9 mouse cellular contexts compared by ENCODE assay signal in the genomic region with DNA sequence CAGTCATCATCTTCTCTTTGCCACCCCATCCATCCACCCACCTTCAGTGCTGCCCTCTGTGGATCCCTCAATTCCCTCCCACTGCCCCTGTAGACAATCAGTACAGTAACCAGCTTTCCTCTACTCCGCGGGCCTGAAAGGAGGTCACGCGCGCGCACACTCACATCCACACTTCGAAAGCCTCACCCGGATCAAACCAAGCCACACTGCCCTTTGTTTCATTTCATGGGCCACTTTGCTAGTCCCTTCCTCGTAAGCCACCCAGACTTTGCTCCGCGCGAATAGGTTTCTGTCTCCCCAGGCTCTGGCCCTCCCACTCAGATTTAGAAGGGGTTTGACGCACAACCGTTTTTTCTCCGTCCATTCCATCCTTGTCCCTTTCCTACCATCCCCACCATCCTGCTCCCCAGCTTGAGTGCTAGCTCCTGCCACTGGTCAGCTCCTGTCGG. TPM values are rescaled to one million over a fixed set of nuclear protein-coding genes. Genes with fewer than 3 reads are reported as not detected.
DNase-seq lines count a peak whose midpoint lies in the region; ATAC-seq and TF ChIP-seq lines count a peak whose summit lies in the region.
"Had no signal": no experiment of that assay in that cellular context is flagged by ENCODE, and none has a peak within 500 bp of the region (broad histone marks: within the 10 kb centered on the region; RNA-seq: fewer than 3 reads in every experiment).

No protein-coding gene starts in this region.

- intact Hi-C loops in heart, postnatal 14 days (cut with DNase I), result no loop called here
- intact Hi-C loops in gastrocnemius, postnatal 36 days (cut with DNase I), result no loop called here

- H3K4me3 ChIP-seq in heart, embryonic 11.5 days (ENCODE audit: low read depth, low read length), result peak overlapping the region; percentile 55
- peak overlapping the region; percentile 34 for H3K4me3 ChIP-seq in hindbrain, embryonic 13.5 days
- peak overlapping the region; percentile 42 for H3K4me3 ChIP-seq in midbrain, embryonic 13.5 days (replicated peaks)

- POLR2A ChIA-PET in Patski (lab: Charles Lee), result interaction anchor here (23.8 kb wide), 1 partner anchor 20 kb away, joined by 623 read pairs; no protein-coding TSS in a partner anchor

- H3K9ac ChIP-seq in heart, embryonic 11.5 days (ENCODE audit: low read depth, low read length), result no peak overlapping the region
- no peak overlapping the region for H3K9ac ChIP-seq in hindbrain, embryonic 13.5 days
- H3K9ac ChIP-seq in midbrain, embryonic 13.5 days (replicated peaks), result peak overlapping the region; percentile 64; the same call in 1 of the 2 replicates

- H3K9me3 ChIP-seq in heart, embryonic 11.5 days (replicated peaks; ENCODE audit: control insufficient read depth, low read length), result no peaks in the 10 kb centered on the region
- no peaks in the 10 kb centered on the region for H3K9me3 ChIP-seq in hindbrain, embryonic 13.5 days
- H3K9me3 ChIP-seq in midbrain, embryonic 13.5 days, result no peaks in the 10 kb centered on the region

- peaks cover 11% of the 10 kb centered on the region; the same call in 1 of the 2 replicates for H3K4me1 ChIP-seq in heart, embryonic 11.5 days (ENCODE audit: control insufficient read depth, insufficient read depth, low read length)
- H3K4me1 ChIP-seq in hindbrain, embryonic 13.5 days (replicated peaks), result peaks cover 22% of the 10 kb centered on the region
- H3K4me1 ChIP-seq in midbrain, embryonic 13.5 days (replicated peaks), result peaks cover 27% of the 10 kb centered on the region

- H3K4me2 ChIP-seq in heart, embryonic 11.5 days, result peak overlapping the region; percentile 92
- peak overlapping the region; percentile 55 for H3K4me2 ChIP-seq in hindbrain, embryonic 13.5 days
- H3K4me2 ChIP-seq in midbrain, embryonic 13.5 days (replicated peaks), result peak overlapping the region; percentile 60

- CTCF ChIA-PET in Patski (lab: Charles Lee), result interaction anchor here (1.0 to 17.1 kb wide), 3 partner anchors 10 to 850 kb away, joined by 3 to 345 read pairs (median 4); no protein-coding TSS in a partner anchor

- H3K36me3 ChIP-seq in heart, embryonic 11.5 days (ENCODE audit: control insufficient read depth, insufficient read depth, low read length), result no peaks in the 10 kb centered on the region
- H3K36me3 ChIP-seq in hindbrain, embryonic 13.5 days, result no peaks in the 10 kb centered on the region
- H3K36me3 ChIP-seq in midbrain, embryonic 13.5 days, result no peaks in the 10 kb centered on the region

- no peak for DNase-seq in heart, postnatal 14 days
- peak; percentile 44 for DNase-seq in Patski (ENCODE audit: low read depth, low spot score)
- DNase-seq in adrenal gland, adult 8-10 months, result no peak
- no peak for DNase-seq in gastrocnemius, postnatal 36 days
- DNase-seq: kidney, adult 8-10 months had no signal

- no peak for ATAC-seq in heart, embryonic 11.5 days (replicated peaks; ENCODE audit: insufficient number of reproducible peaks, low FRiP score, low TSS enrichment)
- peak; percentile 77 for ATAC-seq in Patski
- peak; percentile 22; the same call in 1 of the 2 replicates for ATAC-seq in hindbrain, embryonic 13.5 days (ENCODE audit: low FRiP score)
- ATAC-seq in midbrain, embryonic 13.5 days, result no peak; the same call in 1 of the 2 replicates
- no peak for ATAC-seq in megakaryocyte-erythroid progenitor cell, adult 5-6 weeks (replicated peaks; ENCODE audit: low FRiP score, low TSS enrichment, poor library complexity, severe bottlenecking)

- in situ Hi-C loops in Patski (cut with MboI; ENCODE audit: low pct_unique_long_range_greater_than_20kb), result no loop called here

- WGBS in heart, embryonic 11.5 days (ENCODE audit: insufficient replicate concordance), result under 1% methylated on average over 16 of the region's 16 CpGs
- WGBS in hindbrain, embryonic 13.5 days, result under 1% methylated on average over 16 of the region's 16 CpGs
- WGBS in midbrain, embryonic 13.5 days, result under 1% methylated on average over 16 of the region's 16 CpGs

- H3K27ac ChIP-seq in heart, embryonic 11.5 days (ENCODE audit: low read depth, low read length), result no peak overlapping the region
- H3K27ac ChIP-seq in hindbrain, embryonic 13.5 days, result no peak overlapping the region
- H3K27ac ChIP-seq in midbrain, embryonic 13.5 days, result peak overlapping the region; percentile 78

- peaks cover 86% of the 10 kb centered on the region for H3K27me3 ChIP-seq in heart, embryonic 11.5 days (ENCODE audit: control insufficient read depth, insufficient read depth, low read length)
- no peaks in the 10 kb centered on the region for H3K27me3 ChIP-seq in Patski
- peaks cover 91% of the 10 kb centered on the region for H3K27me3 ChIP-seq in hindbrain, embryonic 13.5 days
- peaks cover 92% of the 10 kb centered on the region for H3K27me3 ChIP-seq in midbrain, embryonic 13.5 days

- no peak for TF ChIP-seq CTCF in Patski (IDR thresholded peaks at IDR 0.05)

RNA-seq across cellular contexts. Expression of a gene that starts 0.5 kb away (rescaled TPM):
- 32.7 and 32.8 TPM in 2 replicates for polyA plus RNA-seq in heart, embryonic 11.5 days (2014; fragmentation: Nextera tagmentation; extraction: Ambion mirVana)
- under 1 TPM; 0.83 to 0.91 TPM for total RNA-seq in heart, postnatal 14 days (2021)
- polyA plus RNA-seq in Patski (2021), result 199 TPM
- 2.1 and 2.6 TPM in 2 replicates for polyA plus RNA-seq in hindbrain, embryonic 13.5 days (2015; fragmentation: Nextera tagmentation; extraction: Ambion mirVana)
- 59.2 and 101 TPM in 2 replicates for polyA plus RNA-seq in midbrain, embryonic 13.5 days (2015; fragmentation: Nextera tagmentation; extraction: Ambion mirVana)
- under 1 TPM in 2 of 4 experiments, not detected in 2; 0.12 to 0.31 TPM for total RNA-seq in adrenal gland, adult 8-10 months (2022)
- 1 to 10 TPM; 2.5 to 6.4 TPM for total RNA-seq in gastrocnemius, postnatal 36 days (2021)
- total RNA-seq in megakaryocyte-erythroid progenitor cell, adult 5-6 weeks (2014; fragmentation: Nextera tagmentation), result not detected in 2 replicates
- not detected in 2 replicates for total RNA-seq in megakaryocyte-erythroid progenitor cell, adult 5-6 weeks (2017)

Comparison
In these comparisons a context has a peak if more than half of its experiments do, and no peak if none do; other contexts are left out.
1. ATAC-seq: peak in Patski (single experiment) and hindbrain, embryonic 13.5 days (single experiment); none in heart, embryonic 11.5 days (single experiment), midbrain, embryonic 13.5 days (single experiment) and megakaryocyte-erythroid progenitor cell, adult 5-6 weeks (single experiment).
2. Peak in every context shown above with its lines, with median percentiles within 50 percentile points of each other: H3K4me2 ChIP-seq and H3K4me3 ChIP-seq.